Mouse (Mus musculus) stomach, postnatal 0 days (tissue): Measurements from ENCODE around the gene N6amt1. TPM values are rescaled to one million over a fixed set of nuclear protein-coding genes. Genes with fewer than 3 reads are reported as not detected.

Experiments
- ATAC-seq: fragments of 200-750 bp; cut with Nextera tagmentation; 2 replicates; pipeline ENCODE4 v1.8.0; 2017; ENCODE audit not compliant: low FRiP score, low TSS enrichment
- DNase-seq: peaks from one replicate; pipeline ENCODE4 v3.0.0-alpha.2; 2016; ENCODE audit warnings: low spot score
- H3K27ac ChIP-seq: fragments of 300-500 bp; sonication (generic); replicated peaks from 2 replicates; pipeline ENCODE4 v1.5.1; 2014; ENCODE audit warnings: mild to moderate bottlenecking, control low read depth
- H3K27me3 ChIP-seq: fragments of 300-500 bp; sonication (generic); 2 replicates; pipeline ENCODE4 v1.6.1; 2014; ENCODE audit warnings: low read length; ENCODE audit not compliant: control insufficient read depth, insufficient read depth
- H3K36me3 ChIP-seq: fragments of 300-500 bp; sonication (generic); 2 replicates; pipeline ENCODE4 v1.6.1; 2014; ENCODE audit warnings: low read length, mixed read lengths; ENCODE audit not compliant: control insufficient read depth, insufficient read depth
- H3K4me1 ChIP-seq: fragments of 300-500 bp; sonication (generic); replicated peaks from 2 replicates; pipeline ENCODE4 v1.6.1; 2014; ENCODE audit warnings: antibody characterized with exemption; ENCODE audit not compliant: control insufficient read depth, insufficient read depth
- H3K4me2 ChIP-seq: fragments of 300-500 bp; sonication (generic); replicated peaks from 2 replicates; pipeline ENCODE4 v1.6.1; 2014; ENCODE audit warnings: low read depth, mild to moderate bottlenecking, control low read depth, moderate library complexity
- H3K4me3 ChIP-seq: fragments of 300-500 bp; sonication (generic); 2 replicates; pipeline ENCODE4 v1.5.1; 2014; ENCODE audit warnings: low read depth, low read length, control low read depth
- H3K9ac ChIP-seq: fragments of 300-500 bp; sonication (generic); 2 replicates; pipeline ENCODE4 v1.6.1; 2014; ENCODE audit warnings: mild to moderate bottlenecking, low read length, control low read depth, mixed read lengths
- H3K9me3 ChIP-seq: fragments of 300-500 bp; sonication (generic); 2 replicates; pipeline ENCODE4 v1.6.1; 2016; ENCODE audit warnings: low read length; ENCODE audit not compliant: control insufficient read depth
- CTCF ChIP-seq: IDR thresholded peaks from 2 replicates; pipeline ENCODE4 v1.5.1; 2016; ENCODE audit warnings: antibody characterized with exemption, low read depth, mild to moderate bottlenecking, moderate library complexity
- EP300 ChIP-seq: optimal IDR thresholded peaks from 2 replicates; pipeline ENCODE3; 2016; ENCODE audit warnings: antibody characterized with exemption
- WGBS: fragments of 180-500 bp; shearing (Covaris S2); extraction: QIAGEN DNeasy Blood & Tissue Kit; methylation state at CpG from one replicate; pipeline ENCODE4 v1.1.7; 2014; 5-methylcytosine and 5-hydroxymethylcytosine counted together
- polyA plus RNA-seq: library from polyadenylated mRNA; unstranded; fragments of >200 nt; fragmentation: Nextera tagmentation; extraction: Ambion mirVana; gene quantifications from 2 replicates; pipeline ENCODE4 v1.2.1, GENCODE M21; 2015

The N6amt1 gene
- polyA plus RNA-seq, 1 experiment from 2014 or later: 19.9 TPM

DNA sequence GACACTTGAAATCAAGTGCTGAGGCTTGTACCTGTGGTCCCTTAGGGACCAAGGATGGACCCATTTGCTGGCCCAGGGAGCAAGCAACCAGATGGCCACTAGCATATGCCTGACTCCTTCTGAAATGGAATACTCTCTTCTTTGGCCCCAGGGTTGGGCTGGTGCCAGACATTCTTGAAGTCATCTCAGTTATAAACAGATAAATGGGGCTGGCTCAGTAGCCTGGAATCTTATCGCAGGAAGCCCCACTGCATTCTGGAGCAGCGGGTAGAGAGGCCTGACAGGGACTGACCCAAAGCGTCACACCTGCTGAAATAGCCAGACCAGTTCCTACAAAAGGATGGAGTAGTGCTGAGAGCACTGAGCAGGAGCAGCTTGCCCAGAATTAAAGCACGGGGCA is 10.2 kb downstream of the N6amt1 start:
- Histone ChIP-seq H3K36me3 (peaks cover 11% of the 10 kb centered on the region; the same call in 1 of the 2 replicates), H3K27me3 (no peaks in the 10 kb centered on the region), H3K4me2 (no peak overlapping the region), H3K4me1 (no peaks in the 10 kb centered on the region), H3K9ac (no peak overlapping the region), H3K27ac (no peak overlapping the region), H3K4me3 (no peak overlapping the region), H3K9me3 (no peaks in the 10 kb centered on the region)
- ATAC-seq (no peak), DNase-seq (no peak)
- TF ChIP-seq CTCF (no peak), EP300 (no peak)
- WGBS: 62% methylated on average over 4 of the region's 4 CpGs

DNA sequence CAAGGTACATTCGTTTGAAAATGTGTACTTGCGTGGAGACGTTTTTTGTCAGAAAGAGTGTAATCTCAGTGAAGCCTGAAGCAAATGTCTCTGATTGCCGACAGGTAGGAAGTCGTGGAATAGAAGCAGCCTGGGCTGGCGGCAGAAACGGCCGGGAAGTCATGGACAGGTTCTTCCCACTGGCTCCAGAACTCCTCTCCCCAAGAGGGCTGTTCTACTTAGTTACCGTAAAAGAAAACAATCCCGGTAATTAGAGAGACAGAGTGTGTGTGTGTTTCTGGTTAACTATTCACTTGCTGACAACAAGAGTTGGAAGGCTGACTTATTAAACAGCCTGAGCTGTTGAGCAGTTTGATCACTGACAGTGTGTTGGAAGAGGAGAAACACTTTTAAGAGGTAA is 12.1 kb downstream of the N6amt1 start:
- no peak overlapping the region for H3K9ac ChIP-seq
- H3K9me3 ChIP-seq: no peaks in the 10 kb centered on the region
- H3K4me3 ChIP-seq: no peak overlapping the region
- 67% methylated on average over 10 of the region's 10 CpGs for WGBS
- H3K27me3 ChIP-seq: no peaks in the 10 kb centered on the region
- no peaks in the 10 kb centered on the region for H3K4me1 ChIP-seq
- H3K4me2 ChIP-seq: no peak overlapping the region
- DNase-seq: no peak
- ATAC-seq: no peak
- TF ChIP-seq CTCF (no peak), EP300 (no peak)
- H3K27ac ChIP-seq: no peak overlapping the region
- peaks cover 11% of the 10 kb centered on the region; the same call in 1 of the 2 replicates for H3K36me3 ChIP-seq

DNA sequence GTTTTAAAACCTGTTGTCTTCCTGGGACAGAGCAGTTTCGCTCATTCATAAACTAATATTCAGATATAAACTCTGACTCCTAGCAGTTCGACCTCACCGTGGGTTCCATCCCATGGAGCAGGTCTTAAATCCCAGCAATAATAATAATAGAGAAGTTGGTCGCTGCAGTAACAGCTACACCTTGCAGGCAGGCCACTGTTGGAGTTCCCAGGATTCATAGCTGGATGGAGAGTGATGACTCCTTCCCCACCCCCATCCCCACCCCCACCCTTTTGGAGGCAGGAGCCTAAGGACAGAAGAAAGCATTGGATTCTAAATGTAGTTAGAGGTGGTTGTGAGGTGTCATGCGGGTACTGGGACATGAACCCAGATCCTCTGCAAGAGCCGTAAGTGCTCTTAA is 12.5 kb downstream of the N6amt1 start:
- no peak overlapping the region for H3K9ac ChIP-seq
- no peaks in the 10 kb centered on the region for H3K4me1 ChIP-seq
- TF ChIP-seq EP300: no peak
- no peak for TF ChIP-seq CTCF
- ATAC-seq: no peak
- no peak overlapping the region for H3K27ac ChIP-seq
- H3K9me3 ChIP-seq: no peaks in the 10 kb centered on the region
- DNase-seq: no peak
- H3K27me3 ChIP-seq: no peaks in the 10 kb centered on the region
- H3K36me3 ChIP-seq: peaks cover 11% of the 10 kb centered on the region; the same call in 1 of the 2 replicates
- H3K4me2 ChIP-seq: no peak overlapping the region
- H3K4me3 ChIP-seq: no peak overlapping the region
- 96% methylated on average over 6 of the region's 6 CpGs for WGBS

DNA sequence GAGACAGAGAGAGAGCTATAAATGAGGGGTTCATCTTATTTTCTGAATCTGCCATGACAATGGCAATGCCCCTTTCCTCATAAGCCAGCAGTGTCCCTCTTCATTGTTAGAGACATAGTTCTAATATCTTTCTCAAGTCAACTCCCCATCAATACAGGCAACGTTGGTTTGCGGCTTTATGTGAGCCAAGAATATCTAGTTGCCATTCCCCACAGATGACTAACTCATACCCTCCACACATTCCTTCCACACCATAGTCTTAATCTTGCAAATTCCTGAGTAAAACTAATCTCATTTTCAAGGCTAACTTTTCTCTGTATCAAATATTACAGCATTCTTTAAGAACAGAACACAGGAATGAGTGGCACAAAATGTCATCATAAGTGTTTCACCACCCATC is 29.0 kb downstream of the N6amt1 start:
- TF ChIP-seq EP300 (no peak), CTCF (no peak)
- DNase-seq (no peak), ATAC-seq (no peak)
- Histone ChIP-seq H3K4me3 (no peak overlapping the region), H3K27me3 (no peaks in the 10 kb centered on the region), H3K9ac (no peak overlapping the region), H3K36me3 (peaks cover 19% of the 10 kb centered on the region), H3K9me3 (no peaks in the 10 kb centered on the region), H3K4me2 (no peak overlapping the region), H3K27ac (no peak overlapping the region), H3K4me1 (no peaks in the 10 kb centered on the region)
- WGBS: 81% methylated on average over 2 of the region's 2 CpGs

DNA sequence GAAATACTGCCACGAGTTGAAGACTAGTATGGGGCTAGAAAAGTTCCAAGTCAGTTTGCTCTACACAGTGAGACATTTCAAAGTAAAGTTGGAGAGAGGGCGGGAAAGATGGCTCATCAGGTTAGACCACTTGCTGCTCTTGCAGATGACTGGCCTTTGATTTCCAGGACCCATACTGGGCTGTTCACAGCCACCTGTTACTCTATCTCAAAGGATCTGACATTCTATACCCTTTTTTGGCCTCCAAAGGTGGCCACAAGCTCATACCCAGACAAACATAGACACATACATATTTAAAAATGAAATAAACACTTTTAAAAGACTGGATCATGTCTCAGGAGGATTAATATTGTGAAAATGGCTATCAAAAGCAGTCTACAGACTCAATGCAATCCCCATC is 30.4 kb downstream of the N6amt1 start:
- WGBS: 83% methylated on average over 2 of the region's 2 CpGs
- Histone ChIP-seq H3K4me1 (no peaks in the 10 kb centered on the region), H3K4me3 (no peak overlapping the region), H3K9me3 (no peaks in the 10 kb centered on the region), H3K4me2 (no peak overlapping the region), H3K9ac (no peak overlapping the region), H3K27me3 (no peaks in the 10 kb centered on the region), H3K36me3 (peaks cover 18% of the 10 kb centered on the region), H3K27ac (no peak overlapping the region)
- DNase-seq: no peak
- no peak for ATAC-seq
- TF ChIP-seq CTCF: no peak

DNA sequence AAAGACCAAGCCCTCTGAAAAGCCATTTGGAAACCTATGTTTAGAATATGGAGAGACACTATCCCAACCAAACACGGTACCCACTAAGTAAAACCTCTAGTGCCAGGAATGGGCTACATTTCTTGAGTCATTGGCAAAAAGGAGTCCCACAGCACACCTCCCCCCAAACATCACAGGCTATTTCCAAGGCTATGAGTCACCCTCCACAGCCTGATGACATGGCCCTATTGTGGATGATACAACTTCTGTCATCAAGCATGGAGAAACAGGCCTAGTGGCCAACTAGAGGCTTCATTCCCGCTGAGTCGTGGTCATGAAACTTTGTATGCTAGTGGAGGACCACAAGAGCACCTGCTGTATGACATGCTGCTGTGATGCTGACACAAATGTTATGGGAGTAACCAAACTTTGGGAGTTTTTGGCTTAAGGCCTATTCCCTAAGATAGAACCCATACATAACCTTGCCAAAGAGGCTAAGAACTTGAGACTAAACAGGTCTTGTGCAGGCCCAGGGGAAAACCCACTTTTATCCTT is 33.5 kb downstream of the N6amt1 start:
- no peaks in the 10 kb centered on the region for H3K27me3 ChIP-seq
- no peak for TF ChIP-seq EP300
- no peak for TF ChIP-seq CTCF
- WGBS: 93% methylated on average over 3 of the region's 3 CpGs
- ATAC-seq (no peak), DNase-seq (no peak)
- H3K4me2 ChIP-seq: no peak overlapping the region
- no peaks in the 10 kb centered on the region for H3K9me3 ChIP-seq
- no peak overlapping the region for H3K4me3 ChIP-seq
- H3K4me1 ChIP-seq: no peaks in the 10 kb centered on the region
- H3K36me3 ChIP-seq: 0 out of 2 replicates have a peak, but pooled peaks cover 3% of the 10 kb centered on the region
- no peak overlapping the region for H3K27ac ChIP-seq
- no peak overlapping the region for H3K9ac ChIP-seq
